Mouse (Mus musculus) embryo, embryonic 11 days (tissue): ENCODE data around the gene Galnt18.

Source experiments
- DNase-seq: peaks from one replicate; pipeline ENCODE4 v3.0.0-alpha.2; 2015

Galnt18 gene

GRCm38 (mm10) chr7:111452000-111452399 lies 327.8 kb downstream of the Galnt18 start:
- no peak for DNase-seq

DNA sequence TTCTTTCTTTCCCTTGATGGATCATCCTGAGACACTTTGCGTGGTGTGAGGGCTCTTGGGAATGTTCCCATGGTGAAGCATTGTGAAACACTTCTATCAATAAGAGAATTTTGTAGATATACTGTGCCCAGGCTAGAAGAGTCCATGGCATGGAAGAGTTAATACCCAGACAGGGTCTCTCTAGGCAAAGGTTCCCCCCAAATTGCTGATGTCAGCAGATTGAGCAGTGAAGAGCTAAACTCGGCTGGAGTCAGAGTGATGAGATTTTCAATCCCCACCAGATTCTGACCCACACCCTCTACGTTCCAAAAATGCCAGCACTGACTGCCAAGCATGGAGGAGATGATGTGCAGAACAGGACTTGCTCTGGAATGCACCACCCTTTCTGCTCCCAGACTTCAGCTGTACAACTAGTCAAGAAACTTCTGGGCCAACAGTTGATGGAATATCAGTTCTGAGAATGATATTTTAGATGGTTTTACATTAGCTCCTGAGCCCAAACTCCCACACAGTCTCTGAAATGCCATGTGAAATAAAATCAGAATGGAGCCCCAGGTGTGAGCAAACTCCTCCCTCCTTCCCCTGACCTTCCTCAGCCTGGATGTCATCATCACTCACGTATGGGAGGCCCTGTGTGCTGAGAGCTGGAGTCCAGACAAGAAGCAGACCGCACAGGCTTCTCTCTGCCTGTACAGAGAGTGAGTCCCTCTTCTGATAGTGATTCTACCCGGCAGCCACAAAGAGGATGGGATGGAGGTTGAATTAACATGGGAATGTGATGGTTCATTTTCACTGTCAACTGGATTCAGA lies 329.3 kb downstream of the Galnt18 start:
- DNase-seq, result no peak

DNA sequence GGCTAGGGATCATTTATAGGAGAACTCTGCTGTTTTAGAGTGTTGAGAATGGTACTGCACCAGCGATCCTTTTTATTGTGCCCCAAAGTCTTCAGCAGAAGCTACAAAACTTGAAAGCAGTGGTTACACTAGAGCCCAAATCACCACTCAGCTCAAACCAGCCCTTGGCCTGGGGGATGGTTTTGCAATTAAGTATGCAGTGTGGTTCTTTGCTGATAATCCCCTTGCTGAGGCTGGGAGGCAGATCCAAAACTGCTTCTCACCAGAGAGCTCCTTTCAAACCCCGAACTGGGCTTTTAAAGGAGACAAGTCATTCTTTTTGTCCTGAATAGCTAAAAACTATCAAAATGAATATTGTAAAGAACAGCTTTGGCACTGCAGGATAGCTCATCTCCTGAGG lies 346.6 kb downstream of the Galnt18 start:
- DNase-seq, result no peak

DNA sequence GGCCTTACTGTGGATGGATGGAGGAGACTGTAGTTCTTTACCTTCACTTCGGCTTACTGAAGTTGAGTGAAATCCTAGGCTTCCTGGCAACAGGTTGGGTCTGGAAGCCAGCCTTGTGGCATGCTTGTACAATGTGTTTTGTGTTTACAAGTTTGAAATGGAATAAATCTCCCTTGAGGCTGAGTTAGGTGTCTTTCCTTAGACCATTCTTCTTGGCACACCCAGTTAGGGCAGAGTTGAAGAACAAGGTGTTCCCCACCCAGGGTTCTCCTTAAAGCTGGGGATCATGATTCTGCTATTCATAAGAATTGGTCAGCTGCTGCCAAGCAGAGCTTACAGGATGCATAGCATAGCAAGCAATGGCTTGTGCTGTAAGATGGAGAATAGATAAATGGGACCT lies 352.4 kb downstream of the Galnt18 start:
- DNase-seq, result no peak
